Mouse (Mus musculus) C2C12 (cell line): ENCODE measurements around the gene Sbsn. TPM values are rescaled to one million over a fixed set of nuclear protein-coding genes. Genes with fewer than 3 reads are reported as not detected.

Experiments
- H3K27me3 ChIP-seq: one replicate; pipeline ENCODE4 v1.6.1; 2011; ENCODE audit not compliant: control insufficient read depth, insufficient read depth, insufficient read length
- H3K36me3 ChIP-seq: one replicate; pipeline ENCODE4 v1.6.1; 2011; ENCODE audit not compliant: control insufficient read depth, insufficient read depth
- H3K4me3 ChIP-seq: one replicate; pipeline ENCODE4 v1.5.1; 2011; ENCODE audit warnings: mild to moderate bottlenecking, control low read depth; ENCODE audit not compliant: poor library complexity, insufficient read depth, severe bottlenecking
- H3K79me2 ChIP-seq: one replicate; pipeline ENCODE4 v1.6.1; 2011; ENCODE audit not compliant: control insufficient read depth, insufficient read depth
- H3K79me3 ChIP-seq: one replicate; pipeline ENCODE4 v1.6.1; 2011; ENCODE audit warnings: low read depth, control low read depth
- H3ac ChIP-seq: one replicate; pipeline ENCODE3; 2011; ENCODE audit warnings: low read depth; ENCODE audit not compliant: control insufficient read depth, insufficient read length
- CEBPB ChIP-seq: IDR thresholded peaks from one replicate; pipeline ENCODE4 v1.6.1; 2011; ENCODE audit warnings: low read depth, mild to moderate bottlenecking, control low read depth, moderate library complexity
- CTCF ChIP-seq: IDR thresholded peaks from one replicate; pipeline ENCODE4 v1.5.1; 2011; ENCODE audit not compliant: control insufficient read depth, insufficient read depth, insufficient read length
- FOSL1 ChIP-seq: IDR thresholded peaks from one replicate; pipeline ENCODE4 v1.8.0; 2011; ENCODE audit warnings: mild to moderate bottlenecking, low read length; ENCODE audit not compliant: poor library complexity, insufficient read depth, severe bottlenecking
- MAX ChIP-seq: IDR thresholded peaks from one replicate; pipeline ENCODE4 v1.6.1; 2011; ENCODE audit warnings: mild to moderate bottlenecking, control low read depth
- MYOD1 ChIP-seq: IDR thresholded peaks from one replicate; pipeline ENCODE4 v1.6.1; 2011; ENCODE audit warnings: low read depth; ENCODE audit not compliant: control insufficient read depth, insufficient read length
- MYOG ChIP-seq: IDR thresholded peaks from one replicate; pipeline ENCODE4 v1.6.1; 2011; ENCODE audit not compliant: control insufficient read depth, insufficient read length; ENCODE audit errors: extremely low read depth
- USF1 ChIP-seq: IDR thresholded peaks from one replicate; pipeline ENCODE4 v1.6.1; 2011; ENCODE audit warnings: low read depth, mild to moderate bottlenecking, control low read depth, moderate library complexity
- long read RNA-seq, 2 experiments: library from polyadenylated mRNA; unstranded; transcript quantifications; one replicate each; pipeline ENCODE4 v2.0.0; 2019 to 2020
- polyA plus RNA-seq: library from polyadenylated mRNA; unstranded; fragments of >200 nt; fragmentation: generic; extraction: Trizol; gene quantifications from one replicate; pipeline ENCODE4 v1.2.1, GENCODE M21; 2012; ENCODE audit warnings: missing spikeins

Sbsn gene
- 3.6 TPM for polyA plus RNA-seq
- long read RNA-seq, experiment 1, partial matches to known transcripts: 0 of 4 reads
- long read RNA-seq, experiment 1, other reads (novel, unspliced or antisense): 0 of 4 reads
- long read RNA-seq, experiment 2, partial matches to known transcripts: 0 of 2 reads
- long read RNA-seq, experiment 2, other reads (novel, unspliced or antisense): 0 of 2 reads

DNA sequence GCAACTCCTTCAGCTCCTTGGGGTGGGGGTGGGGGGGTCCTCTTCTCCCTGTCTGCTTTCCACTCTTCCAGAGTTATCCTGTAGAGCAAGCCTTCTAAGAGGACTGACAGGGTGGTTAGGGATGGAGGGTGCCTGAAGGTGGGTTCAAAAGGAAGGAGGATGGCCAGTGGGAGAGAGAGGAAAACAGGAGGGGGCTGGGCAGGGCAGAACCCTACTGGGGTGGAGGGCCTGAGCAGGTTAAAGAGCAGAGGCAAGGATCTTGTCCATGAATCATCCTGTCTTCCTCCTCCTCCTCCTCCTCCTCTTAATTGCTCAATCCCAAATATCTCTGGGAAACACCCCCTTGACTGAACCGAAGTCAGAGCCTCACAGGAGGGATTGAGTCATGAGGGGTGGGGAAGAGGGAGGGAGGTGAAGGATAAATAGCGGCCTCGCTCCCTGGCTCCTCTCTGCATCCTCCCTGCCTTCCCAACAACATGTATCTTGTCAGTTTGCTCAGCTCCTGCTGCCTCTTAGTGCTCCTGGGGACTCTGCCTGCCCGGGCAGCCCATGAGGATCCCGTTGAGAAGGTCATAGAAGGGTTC lies at the start of gene Sbsn:
Gene Sbsn, plus strand, starts transcription at position 386 of the 584 bp plus-strand sequence.
- Histone ChIP-seq H3K36me3 (no peaks in the 10 kb centered on the region), H3K27me3 (no peaks in the 10 kb centered on the region), H3ac (no peak within 1 kb of the TSS), H3K79me3 (no peaks in the 10 kb centered on the region), H3K79me2 (no peaks in the 10 kb centered on the region), H3K4me3 (no peak within 1 kb of the TSS)
- peak; percentile 73 for TF ChIP-seq CEBPB
- TF ChIP-seq CTCF: no peak

DNA sequence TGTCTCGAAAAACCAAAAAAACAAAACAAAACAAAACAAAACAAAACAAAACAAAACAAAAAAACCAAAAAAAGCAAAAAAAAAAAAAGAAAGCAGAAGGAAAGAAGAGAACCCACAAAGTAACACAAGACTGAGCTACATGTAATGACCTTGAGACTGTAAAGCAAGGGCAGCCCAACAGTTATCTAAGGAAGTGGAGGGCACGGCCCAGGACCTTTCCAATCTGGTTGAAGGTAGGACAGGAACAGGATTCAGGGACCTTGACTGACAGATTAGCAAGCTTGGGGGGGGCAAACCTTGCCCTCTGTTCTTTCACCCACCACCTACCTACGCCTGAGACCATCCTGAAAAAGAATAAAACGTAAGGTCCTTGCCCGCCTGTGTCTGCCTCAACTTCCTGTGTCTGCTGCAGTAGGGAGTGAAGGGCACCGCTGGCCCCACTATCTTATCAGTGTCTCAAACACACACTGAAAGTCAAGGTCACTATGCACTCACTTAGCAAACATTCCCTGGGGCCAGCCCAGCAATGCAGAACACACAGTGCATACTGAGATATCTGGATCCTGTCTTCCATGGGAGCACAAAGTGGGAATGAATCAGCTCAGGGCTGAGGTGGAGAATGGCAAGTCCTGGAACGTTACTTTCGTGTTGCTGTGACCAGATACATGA lies 44.9 kb upstream of the Sbsn start:
- no peak overlapping the region for H3ac ChIP-seq
- H3K79me3 ChIP-seq: no peaks in the 10 kb centered on the region
- no peaks in the 10 kb centered on the region for H3K36me3 ChIP-seq
- no peaks in the 10 kb centered on the region for H3K79me2 ChIP-seq
- peaks cover 21% of the 10 kb centered on the region for H3K27me3 ChIP-seq
- no peak overlapping the region for H3K4me3 ChIP-seq
- TF ChIP-seq FOSL1: no peak
- no peak for TF ChIP-seq MYOG
- TF ChIP-seq MAX: no peak
- no peak for TF ChIP-seq CTCF
- no peak for TF ChIP-seq USF1
- TF ChIP-seq MYOD1: no peak
- no peak for TF ChIP-seq CEBPB

DNA sequence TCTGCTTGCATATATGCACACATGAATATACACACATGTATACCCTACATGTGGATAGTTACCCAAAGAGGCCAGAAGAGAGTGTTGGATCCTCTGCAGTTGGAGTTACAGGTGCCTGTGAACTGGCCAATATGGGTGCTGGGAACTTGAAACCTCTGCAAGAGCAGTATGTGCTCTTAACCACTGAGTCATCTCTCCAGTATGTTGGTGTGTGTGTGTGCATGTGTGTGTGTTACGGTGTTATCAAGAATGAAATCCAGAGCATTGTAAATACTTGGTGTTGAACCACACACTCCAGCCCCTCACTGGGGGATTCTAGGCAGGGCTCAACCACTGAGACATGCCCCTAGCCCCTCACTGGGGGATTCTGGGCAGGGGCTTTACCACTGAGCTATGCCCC lies 43.8 kb upstream of the Sbsn start:
- H3ac ChIP-seq: no peak overlapping the region
- no peak overlapping the region for H3K4me3 ChIP-seq
- no peaks in the 10 kb centered on the region for H3K79me2 ChIP-seq
- no peaks in the 10 kb centered on the region for H3K79me3 ChIP-seq
- H3K27me3 ChIP-seq: peaks cover 25% of the 10 kb centered on the region
- H3K36me3 ChIP-seq: no peaks in the 10 kb centered on the region
- no peak for TF ChIP-seq MYOD1
- no peak for TF ChIP-seq CTCF
- no peak for TF ChIP-seq MYOG
- TF ChIP-seq CEBPB: no peak
- TF ChIP-seq USF1: no peak
- no peak for TF ChIP-seq FOSL1
- no peak for TF ChIP-seq MAX

DNA sequence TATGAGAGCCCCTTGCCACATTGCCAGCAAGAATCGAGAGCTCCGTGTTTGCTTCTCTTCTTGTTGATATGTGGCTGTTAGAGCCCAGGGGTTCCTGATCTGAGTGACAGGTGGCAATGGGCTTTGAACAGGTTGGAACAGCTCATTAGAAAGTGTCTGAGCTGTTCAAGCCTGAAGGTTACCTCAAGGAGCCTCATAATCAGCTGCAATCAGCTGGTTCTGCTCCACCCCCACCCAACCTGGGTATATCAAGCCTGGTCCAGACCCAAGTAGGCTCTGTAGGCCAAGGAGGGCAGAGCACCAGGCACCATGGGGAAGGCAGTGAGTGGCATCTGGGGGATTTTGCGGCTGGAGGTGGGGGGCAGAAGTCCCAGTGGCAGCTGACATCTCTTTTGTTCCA lies 39.3 kb upstream of the Sbsn start, which contains the start of gene Atp4a:
Gene Atp4a, plus strand, starts transcription at position 268 of the 400 bp plus-strand sequence.
- H3K79me2 ChIP-seq: no peaks in the 10 kb centered on the region
- no peak within 1 kb of the TSS for H3K4me3 ChIP-seq
- no peaks in the 10 kb centered on the region for H3K79me3 ChIP-seq
- TF ChIP-seq FOSL1 (no peak), MYOG (no peak), USF1 (no peak), CEBPB (no peak), MYOD1 (no peak), MAX (no peak), CTCF (no peak)
- no peak within 1 kb of the TSS for H3ac ChIP-seq
- H3K27me3 ChIP-seq: peaks cover 58% of the 10 kb centered on the region
- H3K36me3 ChIP-seq: no peaks in the 10 kb centered on the region

DNA sequence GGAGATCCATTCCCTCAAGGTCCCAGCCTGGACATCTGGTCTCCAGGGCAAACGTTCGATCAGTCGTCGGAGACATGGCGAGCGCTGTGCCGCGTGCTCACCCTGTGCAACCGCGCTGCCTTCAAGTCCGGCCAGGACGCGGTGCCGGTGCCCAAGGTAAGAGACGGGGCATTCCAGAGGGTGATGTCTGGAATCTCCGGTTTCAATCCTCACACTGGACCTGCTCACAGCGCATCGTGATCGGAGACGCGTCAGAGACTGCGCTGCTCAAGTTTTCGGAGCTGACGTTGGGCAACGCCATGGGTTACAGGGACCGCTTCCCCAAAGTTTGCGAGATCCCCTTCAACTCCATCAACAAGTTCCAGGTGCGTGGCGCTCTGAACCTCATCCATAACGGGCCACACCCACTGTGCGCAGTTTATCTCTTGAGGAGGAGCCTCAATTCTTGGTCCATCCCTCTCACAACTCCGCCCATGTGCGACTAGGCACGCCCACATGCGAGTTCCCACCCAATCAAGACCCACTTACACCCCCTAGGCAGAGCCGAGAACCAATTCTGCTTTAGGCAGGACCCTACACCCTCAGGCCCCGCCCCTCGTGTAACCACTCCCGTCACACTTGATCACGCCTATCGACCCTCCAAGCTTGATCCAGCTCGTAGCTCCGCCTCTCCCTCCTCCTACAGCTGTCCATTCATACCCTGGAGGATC lies 34.1 kb upstream of the Sbsn start:
- Histone ChIP-seq H3K4me3 (no peak overlapping the region), H3K27me3 (peaks cover 72% of the 10 kb centered on the region), H3ac (no peak overlapping the region), H3K79me2 (no peaks in the 10 kb centered on the region), H3K79me3 (no peaks in the 10 kb centered on the region), H3K36me3 (no peaks in the 10 kb centered on the region)
- no peak for TF ChIP-seq USF1
- TF ChIP-seq FOSL1: no peak
- no peak for TF ChIP-seq CEBPB
- no peak for TF ChIP-seq MAX
- no peak for TF ChIP-seq MYOG
- no peak for TF ChIP-seq MYOD1
